Mouse (Mus musculus): ENCODE data around the gene Pbx3. TPM values are rescaled to one million over a fixed set of nuclear protein-coding genes. Genes with fewer than 3 reads are reported as not detected.

Gene Pbx3
- polyA plus RNA-seq, 1 experiment: 12.2 TPM

GRCm38 (mm10) chr2:34239315-34239858 is 133.6 kb downstream of the Pbx3 start:
- TF ChIP-seq CTCF (IDR thresholded peaks at IDR 0.05; ENCODE audit: extremely low read depth, insufficient read depth, low read length) (no peak), POLR2A (IDR thresholded peaks at IDR 0.05; ENCODE audit: extremely low read depth, insufficient read depth, low read length) (no peak)
- Histone ChIP-seq H3K4me1 (ENCODE audit: control insufficient read depth, insufficient read depth, low read length) (no peaks in the 10 kb centered on the region), H3K4me3 (ENCODE audit: insufficient read depth, low read length) (no peak overlapping the region), H3K27ac (ENCODE audit: insufficient read depth, low read length) (no peak overlapping the region)

- Histone ChIP-seq H3K4me1 (ENCODE audit: control insufficient read depth, insufficient read depth, low read length) (no peaks in the 10 kb centered on the region; the same call in 1 of the 2 replicates), H3K27ac (ENCODE audit: insufficient read depth, low read length) (no peak overlapping the region)
- TF ChIP-seq POLR2A (IDR thresholded peaks at IDR 0.05; ENCODE audit: extremely low read depth, insufficient read depth, low read length): no peak
- TF ChIP-seq CTCF (IDR thresholded peaks at IDR 0.05; ENCODE audit: extremely low read depth, insufficient read depth, low read length): no peak
Measured at GRCm38 (mm10) chr2:34235467-34236075, 137.4 kb downstream of the Pbx3 start.

GRCm38 (mm10) chr2:34234274-34234673 is 138.7 kb downstream of the Pbx3 start:
- TF ChIP-seq CTCF (IDR thresholded peaks at IDR 0.05; ENCODE audit: extremely low read depth, insufficient read depth, low read length) (no peak), POLR2A (IDR thresholded peaks at IDR 0.05; ENCODE audit: extremely low read depth, insufficient read depth, low read length) (no peak)

More at GRCm38 (mm10) chr2:34235467-34236075, 137.4 kb downstream of the Pbx3 start:
- H3K4me3 ChIP-seq (ENCODE audit: insufficient read depth, low read length): no peak overlapping the region

GRCm38 (mm10) chr2:34233271-34233670 is 139.7 kb downstream of the Pbx3 start:
- H3K4me3 ChIP-seq (ENCODE audit: insufficient read depth, low read length): no peak overlapping the region
- H3K27ac ChIP-seq (ENCODE audit: insufficient read depth, low read length): no peak overlapping the region
- no peak for TF ChIP-seq POLR2A (IDR thresholded peaks at IDR 0.05; ENCODE audit: extremely low read depth, insufficient read depth, low read length)
- no peak for TF ChIP-seq CTCF (IDR thresholded peaks at IDR 0.05; ENCODE audit: extremely low read depth, insufficient read depth, low read length)
- no peaks in the 10 kb centered on the region; the same call in 1 of the 2 replicates for H3K4me1 ChIP-seq (ENCODE audit: control insufficient read depth, insufficient read depth, low read length)

More at GRCm38 (mm10) chr2:34234274-34234673, 138.7 kb downstream of the Pbx3 start:
- H3K4me1 ChIP-seq (ENCODE audit: control insufficient read depth, insufficient read depth, low read length): no peaks in the 10 kb centered on the region; the same call in 1 of the 2 replicates
- no peak overlapping the region for H3K4me3 ChIP-seq (ENCODE audit: insufficient read depth, low read length)
- no peak overlapping the region for H3K27ac ChIP-seq (ENCODE audit: insufficient read depth, low read length)

- TF ChIP-seq CTCF (IDR thresholded peaks at IDR 0.05; ENCODE audit: extremely low read depth, insufficient read depth, low read length) (no peak), POLR2A (IDR thresholded peaks at IDR 0.05; ENCODE audit: extremely low read depth, insufficient read depth, low read length) (no peak)
- no peaks in the 10 kb centered on the region; the same call in 1 of the 2 replicates for H3K4me1 ChIP-seq (ENCODE audit: control insufficient read depth, insufficient read depth, low read length)
- no peak overlapping the region for H3K4me3 ChIP-seq (ENCODE audit: insufficient read depth, low read length)
- no peak overlapping the region for H3K27ac ChIP-seq (ENCODE audit: insufficient read depth, low read length)
Measured at GRCm38 (mm10) chr2:34227688-34228087, 145.3 kb downstream of the Pbx3 start.

- H3K4me3 ChIP-seq (ENCODE audit: insufficient read depth, low read length): no peak overlapping the region
- no peak overlapping the region for H3K27ac ChIP-seq (ENCODE audit: insufficient read depth, low read length)
- TF ChIP-seq POLR2A (IDR thresholded peaks at IDR 0.05; ENCODE audit: extremely low read depth, insufficient read depth, low read length): no peak
- TF ChIP-seq CTCF (IDR thresholded peaks at IDR 0.05; ENCODE audit: extremely low read depth, insufficient read depth, low read length): no peak
- H3K4me1 ChIP-seq (ENCODE audit: control insufficient read depth, insufficient read depth, low read length): no peaks in the 10 kb centered on the region
Measured at GRCm38 (mm10) chr2:34225470-34225869, 147.5 kb downstream of the Pbx3 start.

GRCm38 (mm10) chr2:34221477-34221876 is 151.5 kb downstream of the Pbx3 start:
- no peaks in the 10 kb centered on the region for H3K4me1 ChIP-seq (ENCODE audit: control insufficient read depth, insufficient read depth, low read length)

GRCm38 (mm10) chr2:34219150-34219549 is 153.8 kb downstream of the Pbx3 start:
- Histone ChIP-seq H3K4me1 (ENCODE audit: control insufficient read depth, insufficient read depth, low read length) (no peaks in the 10 kb centered on the region), H3K27ac (ENCODE audit: insufficient read depth, low read length) (no peak overlapping the region), H3K4me3 (ENCODE audit: insufficient read depth, low read length) (no peak overlapping the region)
- no peak for TF ChIP-seq POLR2A (IDR thresholded peaks at IDR 0.05; ENCODE audit: extremely low read depth, insufficient read depth, low read length)
- TF ChIP-seq CTCF (IDR thresholded peaks at IDR 0.05; ENCODE audit: extremely low read depth, insufficient read depth, low read length): no peak

More at GRCm38 (mm10) chr2:34221477-34221876, 151.5 kb downstream of the Pbx3 start:
- no peak overlapping the region for H3K27ac ChIP-seq (ENCODE audit: insufficient read depth, low read length)
- no peak overlapping the region for H3K4me3 ChIP-seq (ENCODE audit: insufficient read depth, low read length)
- TF ChIP-seq POLR2A (IDR thresholded peaks at IDR 0.05; ENCODE audit: extremely low read depth, insufficient read depth, low read length) (no peak), CTCF (IDR thresholded peaks at IDR 0.05; ENCODE audit: extremely low read depth, insufficient read depth, low read length) (no peak)

GRCm38 (mm10) chr2:34217596-34217995 is 155.3 kb downstream of the Pbx3 start:
- TF ChIP-seq CTCF (IDR thresholded peaks at IDR 0.05; ENCODE audit: extremely low read depth, insufficient read depth, low read length) (no peak), POLR2A (IDR thresholded peaks at IDR 0.05; ENCODE audit: extremely low read depth, insufficient read depth, low read length) (no peak)
- no peak overlapping the region for H3K4me3 ChIP-seq (ENCODE audit: insufficient read depth, low read length)

GRCm38 (mm10) chr2:34215496-34215895 is 157.4 kb downstream of the Pbx3 start:
- Histone ChIP-seq H3K27ac (ENCODE audit: insufficient read depth, low read length) (no peak overlapping the region), H3K4me3 (ENCODE audit: insufficient read depth, low read length) (no peak overlapping the region), H3K4me1 (ENCODE audit: control insufficient read depth, insufficient read depth, low read length) (no peaks in the 10 kb centered on the region)
- TF ChIP-seq CTCF (IDR thresholded peaks at IDR 0.05; ENCODE audit: extremely low read depth, insufficient read depth, low read length) (no peak), POLR2A (IDR thresholded peaks at IDR 0.05; ENCODE audit: extremely low read depth, insufficient read depth, low read length) (no peak)

More at GRCm38 (mm10) chr2:34217596-34217995, 155.3 kb downstream of the Pbx3 start:
- Histone ChIP-seq H3K27ac (ENCODE audit: insufficient read depth, low read length) (no peak overlapping the region), H3K4me1 (ENCODE audit: control insufficient read depth, insufficient read depth, low read length) (no peaks in the 10 kb centered on the region)
